Mouse (Mus musculus): ENCODE data around the gene Rnft2. TPM values are rescaled to one million over a fixed set of nuclear protein-coding genes. Genes with fewer than 3 reads are reported as not detected.

The Rnft2 gene
- total and polyA plus RNA-seq, 3 experiments, result 0.42 to 0.71 TPM; not detected in 1

DNA sequence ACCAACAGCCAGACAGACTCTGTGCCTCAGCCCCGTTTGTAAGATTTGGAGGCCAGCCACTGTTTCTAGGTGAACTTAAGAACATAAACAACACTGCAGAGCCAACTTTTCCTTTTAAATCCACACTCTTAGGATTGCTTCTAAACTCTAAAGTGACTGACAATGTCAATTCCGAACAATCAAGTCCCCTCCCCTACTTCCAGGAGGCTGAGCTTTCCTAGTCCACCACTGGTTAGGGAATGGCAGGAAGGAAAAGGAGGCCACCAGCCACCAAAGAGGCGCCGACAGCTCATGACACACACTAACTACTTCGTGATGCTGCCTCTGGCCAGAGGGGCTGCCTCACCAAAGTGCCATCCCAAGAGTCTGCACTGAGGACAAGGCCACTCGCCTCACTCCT is 100.1 kb downstream of the Rnft2 start (continued):
- TF ChIP-seq MXI1 (IDR thresholded peaks at IDR 0.05; ENCODE audit: low read depth, low read length), result no peak

DNA sequence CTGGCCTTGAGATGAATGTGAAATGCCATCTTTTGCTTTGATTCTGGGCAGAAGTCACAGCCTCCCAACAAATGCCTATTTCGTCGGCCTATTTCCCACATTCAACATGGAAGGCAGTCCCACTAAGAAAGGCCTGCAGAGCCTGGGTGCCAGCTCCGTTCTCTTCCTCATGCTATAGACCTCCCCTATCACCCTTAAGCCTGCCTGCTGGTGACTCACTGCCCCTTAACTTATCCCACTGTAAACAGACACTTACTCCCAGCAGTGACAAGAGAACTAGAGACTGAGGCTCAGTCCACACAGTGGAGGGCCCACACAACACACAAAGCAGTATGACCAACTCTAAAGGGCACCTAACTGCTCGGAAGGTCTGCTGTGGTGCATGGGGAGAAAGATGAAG is 100.6 kb downstream of the Rnft2 start:
- no peaks in the 10 kb centered on the region; a peak in 1 of 4 replicates for H3K36me3 ChIP-seq (ENCODE audit: control insufficient read depth in 1 of 2, insufficient read depth in 2 of 2, low read length in 2 of 2)
- TF ChIP-seq EP300 (IDR thresholded peaks at IDR 0.05; ENCODE audit: low read depth in 1 of 2, low read length in 2 of 2) (no peak), TCF12 (IDR thresholded peaks at IDR 0.05; ENCODE audit: low read depth, low read length) (no peak), KAT2A (conservative IDR thresholded peaks at IDR 0.05; ENCODE audit: low read depth, low read length) (no peak), E2F4 (IDR thresholded peaks at IDR 0.05; ENCODE audit: borderline replicate concordance, low read depth, low read length) (no peak), MAFK (IDR thresholded peaks at IDR 0.05; ENCODE audit: borderline replicate concordance, low read depth, low read length) (no peak), NELFE (IDR thresholded peaks at IDR 0.05; ENCODE audit: low read depth, low read length) (no peak), USF2 (IDR thresholded peaks at IDR 0.05; ENCODE audit: borderline replicate concordance in 1 of 2, insufficient read depth in 1 of 2, low read depth in 1 of 2, low read length in 2 of 2) (no peak)
- no peaks in the 10 kb centered on the region for H3K27me3 ChIP-seq (ENCODE audit: control insufficient read depth in 1 of 2, insufficient read depth in 2 of 2, low read length in 2 of 2)
- no peak overlapping the region for H3K27ac ChIP-seq (ENCODE audit: control insufficient read depth, low read depth, low read length)
- no peak overlapping the region for H3K9ac ChIP-seq (ENCODE audit: control insufficient read depth, low read depth, low read length, poor library complexity, severe bottlenecking)
- DNase-seq (ENCODE audit: low read depth, low spot score), result no peak
- no peaks in the 10 kb centered on the region for H3K9me3 ChIP-seq (replicated peaks; ENCODE audit: insufficient read depth, low read length)
- no peak overlapping the region for H3K4me3 ChIP-seq (ENCODE audit: control insufficient read depth in 1 of 2, insufficient read depth in 1 of 2, low read depth in 2 of 2, low read length in 2 of 2)
- H3K79me2 ChIP-seq (ENCODE audit: control insufficient read depth, insufficient read depth, low read length, poor library complexity), result peaks cover 14% of the 10 kb centered on the region
- H3K4me1 ChIP-seq (ENCODE audit: control insufficient read depth in 1 of 2, insufficient read depth in 2 of 2, low read length in 2 of 2), result no peaks in the 10 kb centered on the region

DNA sequence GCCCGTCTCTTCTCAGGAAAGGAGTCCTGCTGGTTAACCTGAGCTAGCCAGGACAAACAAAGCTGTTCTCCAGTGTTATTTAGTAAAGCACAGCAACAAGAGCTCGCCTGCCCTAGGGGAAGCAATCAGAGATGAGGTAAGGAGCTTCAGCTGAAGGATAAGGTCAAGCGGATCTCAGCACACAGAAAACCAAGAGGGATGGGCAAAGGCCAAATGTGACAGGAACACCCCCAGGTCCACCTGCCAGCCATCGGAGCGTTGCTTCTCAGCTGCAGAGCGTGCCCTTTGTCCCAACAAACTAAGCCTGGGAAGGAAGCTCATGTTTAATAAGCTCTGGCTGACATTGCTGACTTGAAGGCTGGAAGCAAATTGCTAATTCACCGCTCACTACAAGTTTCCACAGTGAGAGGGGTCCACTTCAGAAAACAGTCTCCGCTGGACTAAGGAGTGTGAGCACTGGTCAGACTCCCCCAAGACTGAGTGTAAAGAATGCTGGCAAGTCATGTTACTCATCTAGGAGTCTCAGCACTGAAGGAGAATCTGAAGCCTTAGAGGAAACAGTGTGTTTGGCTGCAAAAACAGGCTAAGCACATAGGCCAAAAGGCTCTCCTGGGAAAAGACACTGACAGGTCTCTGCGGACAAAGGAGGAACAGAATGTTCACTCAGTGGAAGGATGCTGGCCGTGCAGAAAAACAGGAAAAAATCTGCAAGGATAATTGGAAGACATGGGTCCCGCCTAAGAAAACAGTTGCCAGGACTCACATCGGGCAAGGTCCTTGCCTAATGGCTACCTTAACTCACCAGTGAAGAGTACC is 101.5 kb downstream of the Rnft2 start:
- H3K9ac ChIP-seq (ENCODE audit: control insufficient read depth, low read depth, low read length, poor library complexity, severe bottlenecking), result no peak overlapping the region
- TF ChIP-seq GATA1 (IDR thresholded peaks at IDR 0.05; ENCODE audit: low read depth, low read length) (no peak), KAT2A (conservative IDR thresholded peaks at IDR 0.05; ENCODE audit: low read depth, low read length) (no peak), CHD1 (IDR thresholded peaks at IDR 0.05; ENCODE audit: low read depth, low read length) (no peak), BHLHE40 (IDR thresholded peaks at IDR 0.05; ENCODE audit: borderline replicate concordance, low read depth, low read length) (no peak), POLR2A (IDR thresholded peaks at IDR 0.05; ENCODE audit: control insufficient read depth in 1 of 2, insufficient read depth in 1 of 2, low read depth in 1 of 2, low read length in 2 of 2, poor library complexity in 1 of 2) (no peak), ZKSCAN1 (IDR thresholded peaks at IDR 0.05; ENCODE audit: low read depth, low read length) (no peak), ZNF384 (IDR thresholded peaks at IDR 0.05; ENCODE audit: low read depth, low read length) (no peak), SMC3 (IDR thresholded peaks at IDR 0.05; ENCODE audit: low read depth, low read length) (no peak), USF2 (IDR thresholded peaks at IDR 0.05; ENCODE audit: borderline replicate concordance in 1 of 2, insufficient read depth in 1 of 2, low read depth in 1 of 2, low read length in 2 of 2) (no peak), SIN3A (IDR thresholded peaks at IDR 0.05; ENCODE audit: low read length) (no peak), EP300 (IDR thresholded peaks at IDR 0.05; ENCODE audit: low read depth in 1 of 2, low read length in 2 of 2) (no peak), TBP (IDR thresholded peaks at IDR 0.05; ENCODE audit: low read depth, low read length) (no peak), USF1 (IDR thresholded peaks at IDR 0.05; ENCODE audit: low read depth, low read length) (no peak), ELF1 (IDR thresholded peaks at IDR 0.05; ENCODE audit: low read depth, low read length) (no peak), ZC3H11A (IDR thresholded peaks at IDR 0.05; ENCODE audit: low read depth, low read length) (no peak), HCFC1 (IDR thresholded peaks at IDR 0.05; ENCODE audit: low read depth, low read length) (no peak), E2F4 (IDR thresholded peaks at IDR 0.05; ENCODE audit: borderline replicate concordance, low read depth, low read length) (no peak), ZMIZ1 (IDR thresholded peaks at IDR 0.05; ENCODE audit: low read depth, low read length) (no peak)
- H3K36me3 ChIP-seq (ENCODE audit: control insufficient read depth in 1 of 2, insufficient read depth in 2 of 2, low read length in 2 of 2), result no peaks in the 10 kb centered on the region; a peak in 1 of 4 replicates
- no peak for DNase-seq (ENCODE audit: low read depth, low spot score)
- H3K79me2 ChIP-seq (ENCODE audit: control insufficient read depth, insufficient read depth, low read length, poor library complexity), result peaks cover 14% of the 10 kb centered on the region
- no peaks in the 10 kb centered on the region for H3K4me1 ChIP-seq (ENCODE audit: control insufficient read depth in 1 of 2, insufficient read depth in 2 of 2, low read length in 2 of 2)
- H3K27me3 ChIP-seq (ENCODE audit: control insufficient read depth in 1 of 2, insufficient read depth in 2 of 2, low read length in 2 of 2), result no peaks in the 10 kb centered on the region
- no peak overlapping the region for H3K27ac ChIP-seq (ENCODE audit: control insufficient read depth, low read depth, low read length)
- H3K4me3 ChIP-seq (ENCODE audit: control insufficient read depth in 1 of 2, insufficient read depth in 1 of 2, low read depth in 2 of 2, low read length in 2 of 2), result no peak overlapping the region
- no peaks in the 10 kb centered on the region for H3K9me3 ChIP-seq (replicated peaks; ENCODE audit: insufficient read depth, low read length)
